Mouse (Mus musculus) adrenal gland, adult 2 months (tissue): ENCODE data around the gene Shank2. TPM values are rescaled to one million over a fixed set of nuclear protein-coding genes. Genes with fewer than 3 reads are reported as not detected.

ENCODE experiments used
- DNase-seq: peaks from one replicate; pipeline ENCODE4 v3.0.0; 2021
- polyA plus RNA-seq: library from polyadenylated mRNA; depleted of rRNA; stranded (reverse); fragments of >200 nt; gene quantifications from 2 replicates; pipeline ENCODE4 v1.2.3, GENCODE M21; 2012
- total RNA-seq, 2 experiments: library from RNA; stranded (reverse); gene quantifications; 2 replicates each; pipeline ENCODE4 v1.2.3; 2021

Shank2 gene
- total and polyA plus RNA-seq, 3 experiments: 2.4 to 20.0 (median 3.7) TPM

GRCm38 (mm10) chr7:144106352-144107011 lies 104.8 kb downstream of the Shank2 start:
- no peak for DNase-seq

GRCm38 (mm10) chr7:144108141-144108540 lies 106.4 kb downstream of the Shank2 start:
- DNase-seq: no peak

GRCm38 (mm10) chr7:144111026-144111604 lies 109.4 kb downstream of the Shank2 start:
- no peak for DNase-seq

GRCm38 (mm10) chr7:144111981-144112380 lies 110.3 kb downstream of the Shank2 start:
- no peak for DNase-seq

GRCm38 (mm10) chr7:144114230-144114629 lies 112.5 kb downstream of the Shank2 start:
- DNase-seq: peak; percentile 14

- no peak for DNase-seq
Observed at GRCm38 (mm10) chr7:144119562-144119961, 117.8 kb downstream of the Shank2 start.

- DNase-seq: no peak
Observed at GRCm38 (mm10) chr7:144132699-144133387, 131.1 kb downstream of the Shank2 start.

- no peak for DNase-seq
Observed at GRCm38 (mm10) chr7:144133388-144133998, 131.8 kb downstream of the Shank2 start.

GRCm38 (mm10) chr7:144134699-144135098 lies 133.0 kb downstream of the Shank2 start:
- no peak for DNase-seq

GRCm38 (mm10) chr7:144137827-144138226 lies 136.1 kb downstream of the Shank2 start:
- DNase-seq: no peak

- DNase-seq: peak; percentile 42
Observed at GRCm38 (mm10) chr7:144138476-144138875, 136.7 kb downstream of the Shank2 start.

GRCm38 (mm10) chr7:144139691-144140090 lies 138.0 kb downstream of the Shank2 start:
- DNase-seq: peak; percentile 70

GRCm38 (mm10) chr7:144140470-144140869 lies 138.7 kb downstream of the Shank2 start:
- DNase-seq: peak; percentile 79

GRCm38 (mm10) chr7:144142036-144142435 lies 140.3 kb downstream of the Shank2 start:
- no peak for DNase-seq

GRCm38 (mm10) chr7:144143941-144144340 lies 142.2 kb downstream of the Shank2 start:
- no peak for DNase-seq

GRCm38 (mm10) chr7:144148111-144148510 lies 146.4 kb downstream of the Shank2 start:
- DNase-seq: no peak

- no peak for DNase-seq
Observed at GRCm38 (mm10) chr7:144153124-144153523, 151.4 kb downstream of the Shank2 start.

- no peak for DNase-seq
Observed at GRCm38 (mm10) chr7:144153682-144154081, 152.0 kb downstream of the Shank2 start.

GRCm38 (mm10) chr7:144157936-144158335 lies 156.2 kb downstream of the Shank2 start:
- no peak for DNase-seq

- no peak for DNase-seq
Observed at GRCm38 (mm10) chr7:144159556-144159955, 157.8 kb downstream of the Shank2 start.

GRCm38 (mm10) chr7:144160066-144160465 lies 158.3 kb downstream of the Shank2 start:
- DNase-seq: no peak

- DNase-seq: no peak
Observed at GRCm38 (mm10) chr7:144160646-144161249, 159.0 kb downstream of the Shank2 start.
